Mouse (Mus musculus): Measurements from ENCODE around the gene Nup107. TPM values are rescaled to one million over a fixed set of nuclear protein-coding genes. Genes with fewer than 3 reads are reported as not detected.
"Not testable (repeated sequence)": the region's sequence is repeated elsewhere in the genome, so short reads cannot be mapped to it uniquely, and the experiment has no call there.

Gene Nup107
- total RNA-seq, 1 experiment from 2014 or later: 96.1 TPM

- no peak for ATAC-seq (replicated peaks in 1 of 2; ENCODE audit: insufficient read depth in 1 of 2, low FRiP score in 2 of 2, low TSS enrichment in 1 of 2, low read depth in 1 of 2, poor library complexity in 2 of 2, severe bottlenecking in 2 of 2)
These were observed 55.4 kb downstream of the Nup107 start for GRCm38 (mm10) chr10:117737075-117737474.

GRCm38 (mm10) chr10:117736573-117736972 lies 55.9 kb downstream of the Nup107 start:
- ATAC-seq (replicated peaks in 1 of 2; ENCODE audit: insufficient read depth in 1 of 2, low FRiP score in 2 of 2, low TSS enrichment in 1 of 2, low read depth in 1 of 2, poor library complexity in 2 of 2, severe bottlenecking in 2 of 2): no peak

GRCm38 (mm10) chr10:117735396-117735795 lies 57.1 kb downstream of the Nup107 start:
- ATAC-seq (replicated peaks in 1 of 2; ENCODE audit: insufficient read depth in 1 of 2, low FRiP score in 2 of 2, low TSS enrichment in 1 of 2, low read depth in 1 of 2, poor library complexity in 2 of 2, severe bottlenecking in 2 of 2): not testable (repeated sequence)

- not testable (repeated sequence) for ATAC-seq (replicated peaks in 1 of 2; ENCODE audit: insufficient read depth in 1 of 2, low FRiP score in 2 of 2, low TSS enrichment in 1 of 2, low read depth in 1 of 2, poor library complexity in 2 of 2, severe bottlenecking in 2 of 2)
These were observed 58.2 kb downstream of the Nup107 start for GRCm38 (mm10) chr10:117734104-117734852.

GRCm38 (mm10) chr10:117733626-117734025 lies 58.9 kb downstream of the Nup107 start:
- not testable (repeated sequence) for ATAC-seq (replicated peaks in 1 of 2; ENCODE audit: insufficient read depth in 1 of 2, low FRiP score in 2 of 2, low TSS enrichment in 1 of 2, low read depth in 1 of 2, poor library complexity in 2 of 2, severe bottlenecking in 2 of 2)

GRCm38 (mm10) chr10:117732962-117733592 lies 59.4 kb downstream of the Nup107 start:
- ATAC-seq (replicated peaks in 1 of 2; ENCODE audit: insufficient read depth in 1 of 2, low FRiP score in 2 of 2, low TSS enrichment in 1 of 2, low read depth in 1 of 2, poor library complexity in 2 of 2, severe bottlenecking in 2 of 2): no peak

- peak in 1 of 2 experiments; percentile 52; a peak in 2 of 4 replicates for ATAC-seq (replicated peaks in 1 of 2; ENCODE audit: insufficient read depth in 1 of 2, low FRiP score in 2 of 2, low TSS enrichment in 1 of 2, low read depth in 1 of 2, poor library complexity in 2 of 2, severe bottlenecking in 2 of 2)
These were observed 60.3 kb downstream of the Nup107 start for GRCm38 (mm10) chr10:117732184-117732583.

GRCm38 (mm10) chr10:117731244-117732101 lies 61.0 kb downstream of the Nup107 start:
- peak; percentile 82 to 85 for ATAC-seq (replicated peaks in 1 of 2; ENCODE audit: insufficient read depth in 1 of 2, low FRiP score in 2 of 2, low TSS enrichment in 1 of 2, low read depth in 1 of 2, poor library complexity in 2 of 2, severe bottlenecking in 2 of 2)

GRCm38 (mm10) chr10:117730637-117731203 lies 61.8 kb downstream of the Nup107 start:
- no peak for ATAC-seq (replicated peaks in 1 of 2; ENCODE audit: insufficient read depth in 1 of 2, low FRiP score in 2 of 2, low TSS enrichment in 1 of 2, low read depth in 1 of 2, poor library complexity in 2 of 2, severe bottlenecking in 2 of 2)

GRCm38 (mm10) chr10:117730140-117730539 lies 62.4 kb downstream of the Nup107 start:
- ATAC-seq (replicated peaks in 1 of 2; ENCODE audit: insufficient read depth in 1 of 2, low FRiP score in 2 of 2, low TSS enrichment in 1 of 2, low read depth in 1 of 2, poor library complexity in 2 of 2, severe bottlenecking in 2 of 2): no peak

- ATAC-seq (replicated peaks in 1 of 2; ENCODE audit: insufficient read depth in 1 of 2, low FRiP score in 2 of 2, low TSS enrichment in 1 of 2, low read depth in 1 of 2, poor library complexity in 2 of 2, severe bottlenecking in 2 of 2): no peak
These were observed 63.2 kb downstream of the Nup107 start for GRCm38 (mm10) chr10:117729139-117729814.

- no peak for ATAC-seq (replicated peaks in 1 of 2; ENCODE audit: insufficient read depth in 1 of 2, low FRiP score in 2 of 2, low TSS enrichment in 1 of 2, low read depth in 1 of 2, poor library complexity in 2 of 2, severe bottlenecking in 2 of 2)
These were observed 63.9 kb downstream of the Nup107 start for GRCm38 (mm10) chr10:117728574-117728973.

GRCm38 (mm10) chr10:117727518-117728110 lies 64.9 kb downstream of the Nup107 start:
- no peak for ATAC-seq (replicated peaks in 1 of 2; ENCODE audit: insufficient read depth in 1 of 2, low FRiP score in 2 of 2, low TSS enrichment in 1 of 2, low read depth in 1 of 2, poor library complexity in 2 of 2, severe bottlenecking in 2 of 2)

- ATAC-seq (replicated peaks in 1 of 2; ENCODE audit: insufficient read depth in 1 of 2, low FRiP score in 2 of 2, low TSS enrichment in 1 of 2, low read depth in 1 of 2, poor library complexity in 2 of 2, severe bottlenecking in 2 of 2): no peak
These were observed 65.6 kb downstream of the Nup107 start for GRCm38 (mm10) chr10:117726888-117727385.

GRCm38 (mm10) chr10:117726350-117726749 lies 66.2 kb downstream of the Nup107 start:
- ATAC-seq (replicated peaks in 1 of 2; ENCODE audit: insufficient read depth in 1 of 2, low FRiP score in 2 of 2, low TSS enrichment in 1 of 2, low read depth in 1 of 2, poor library complexity in 2 of 2, severe bottlenecking in 2 of 2): no peak

GRCm38 (mm10) chr10:117725671-117726070 lies 66.8 kb downstream of the Nup107 start:
- ATAC-seq (replicated peaks in 1 of 2; ENCODE audit: insufficient read depth in 1 of 2, low FRiP score in 2 of 2, low TSS enrichment in 1 of 2, low read depth in 1 of 2, poor library complexity in 2 of 2, severe bottlenecking in 2 of 2): no peak
